Mouse (Mus musculus) hindbrain, embryonic 13.5 days (tissue): ENCODE results near the gene Crxos. TPM values are rescaled to one million over a fixed set of nuclear protein-coding genes. Genes with fewer than 3 reads are reported as not detected.

ENCODE experiments used
- ATAC-seq: fragments of 200-750 bp; cut with Nextera tagmentation; 2 replicates; pipeline ENCODE4 v1.8.0; 2017; ENCODE audit warnings: moderate TSS enrichment; ENCODE audit not compliant: low FRiP score
- H3K27ac ChIP-seq: fragments of 300-500 bp; sonication (generic); 2 replicates; pipeline ENCODE4 v1.5.1; 2015; ENCODE audit warnings: inconsistent platforms, mild to moderate bottlenecking, moderate library complexity
- H3K27me3 ChIP-seq: fragments of 300-500 bp; sonication (generic); 2 replicates; pipeline ENCODE4 v1.6.1; 2015; ENCODE audit warnings: mild to moderate bottlenecking, inconsistent platforms
- H3K36me3 ChIP-seq: fragments of 300-500 bp; sonication (generic); 2 replicates; pipeline ENCODE4 v1.6.1; 2015; ENCODE audit warnings: mild to moderate bottlenecking, inconsistent platforms
- H3K4me1 ChIP-seq: fragments of 300-500 bp; sonication (generic); replicated peaks from 2 replicates; pipeline ENCODE4 v1.6.1; 2015; ENCODE audit warnings: inconsistent platforms
- H3K4me2 ChIP-seq: fragments of 300-500 bp; sonication (generic); 2 replicates; pipeline ENCODE4 v1.6.1; 2015; ENCODE audit warnings: inconsistent platforms, mild to moderate bottlenecking, moderate library complexity
- H3K4me3 ChIP-seq: fragments of 300-500 bp; sonication (generic); 2 replicates; pipeline ENCODE4 v1.5.1; 2015; ENCODE audit warnings: mild to moderate bottlenecking, inconsistent platforms
- H3K9ac ChIP-seq: fragments of 300-500 bp; sonication (generic); 2 replicates; pipeline ENCODE4 v1.6.1; 2015; ENCODE audit warnings: mild to moderate bottlenecking, inconsistent platforms
- H3K9me3 ChIP-seq: fragments of 300-500 bp; sonication (generic); 2 replicates; pipeline ENCODE4 v1.6.1; 2016; ENCODE audit warnings: inconsistent platforms
- WGBS: fragments of 180-500 bp; shearing (Covaris S2); methylation state at CpG from one replicate; pipeline ENCODE4 v1.1.7; 2015; 5-methylcytosine and 5-hydroxymethylcytosine counted together
- polyA plus RNA-seq: library from polyadenylated mRNA; unstranded; fragments of >200 nt; fragmentation: Nextera tagmentation; extraction: Ambion mirVana; gene quantifications from 2 replicates; pipeline ENCODE4 v1.2.1, GENCODE M21; 2015

The Crxos gene
- polyA plus RNA-seq, 1 experiment from 2014 or later: not detected

- H3K9ac ChIP-seq: no peak overlapping the region
- H3K4me2 ChIP-seq: no peak overlapping the region
- WGBS: 74% methylated on average over 2 of the region's 2 CpGs
- no peaks in the 10 kb centered on the region for H3K4me1 ChIP-seq
- peaks cover 10% of the 10 kb centered on the region for H3K36me3 ChIP-seq
- no peaks in the 10 kb centered on the region for H3K9me3 ChIP-seq
- no peak overlapping the region for H3K4me3 ChIP-seq
- no peaks in the 10 kb centered on the region for H3K27me3 ChIP-seq
- ATAC-seq: no peak
- no peak overlapping the region for H3K27ac ChIP-seq
Measured at GRCm38 (mm10) chr7:15930543-15930942, 48.1 kb downstream of the Crxos start.

DNA sequence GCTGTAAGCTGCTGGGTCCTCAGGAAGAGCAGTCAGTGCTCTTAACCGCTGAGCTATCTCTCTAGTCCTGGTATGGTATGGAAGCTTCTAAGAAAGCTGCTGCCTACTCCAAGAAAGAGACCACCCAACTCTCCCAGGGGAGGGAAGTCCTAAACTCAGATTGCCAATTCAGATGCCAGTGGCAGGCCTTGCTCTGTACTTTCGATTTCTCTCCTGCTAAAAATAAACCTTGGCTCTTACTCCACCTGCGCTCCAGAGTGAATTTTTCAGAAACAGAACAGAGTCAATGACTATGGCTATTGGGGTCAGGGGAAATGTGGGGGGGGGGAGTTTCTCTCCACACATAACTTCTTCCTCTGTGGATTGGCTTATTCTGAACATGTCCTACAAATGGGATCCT is 49.2 kb downstream of the Crxos start:
- no peak overlapping the region for H3K4me2 ChIP-seq
- H3K27ac ChIP-seq: no peak overlapping the region
- H3K4me3 ChIP-seq: no peak overlapping the region
- 86% methylated on average over 3 of the region's 3 CpGs for WGBS
- no peaks in the 10 kb centered on the region for H3K4me1 ChIP-seq
- peaks cover 21% of the 10 kb centered on the region for H3K36me3 ChIP-seq
- no peak overlapping the region for H3K9ac ChIP-seq
- no peaks in the 10 kb centered on the region for H3K27me3 ChIP-seq
- no peak for ATAC-seq
- H3K9me3 ChIP-seq: no peaks in the 10 kb centered on the region

DNA sequence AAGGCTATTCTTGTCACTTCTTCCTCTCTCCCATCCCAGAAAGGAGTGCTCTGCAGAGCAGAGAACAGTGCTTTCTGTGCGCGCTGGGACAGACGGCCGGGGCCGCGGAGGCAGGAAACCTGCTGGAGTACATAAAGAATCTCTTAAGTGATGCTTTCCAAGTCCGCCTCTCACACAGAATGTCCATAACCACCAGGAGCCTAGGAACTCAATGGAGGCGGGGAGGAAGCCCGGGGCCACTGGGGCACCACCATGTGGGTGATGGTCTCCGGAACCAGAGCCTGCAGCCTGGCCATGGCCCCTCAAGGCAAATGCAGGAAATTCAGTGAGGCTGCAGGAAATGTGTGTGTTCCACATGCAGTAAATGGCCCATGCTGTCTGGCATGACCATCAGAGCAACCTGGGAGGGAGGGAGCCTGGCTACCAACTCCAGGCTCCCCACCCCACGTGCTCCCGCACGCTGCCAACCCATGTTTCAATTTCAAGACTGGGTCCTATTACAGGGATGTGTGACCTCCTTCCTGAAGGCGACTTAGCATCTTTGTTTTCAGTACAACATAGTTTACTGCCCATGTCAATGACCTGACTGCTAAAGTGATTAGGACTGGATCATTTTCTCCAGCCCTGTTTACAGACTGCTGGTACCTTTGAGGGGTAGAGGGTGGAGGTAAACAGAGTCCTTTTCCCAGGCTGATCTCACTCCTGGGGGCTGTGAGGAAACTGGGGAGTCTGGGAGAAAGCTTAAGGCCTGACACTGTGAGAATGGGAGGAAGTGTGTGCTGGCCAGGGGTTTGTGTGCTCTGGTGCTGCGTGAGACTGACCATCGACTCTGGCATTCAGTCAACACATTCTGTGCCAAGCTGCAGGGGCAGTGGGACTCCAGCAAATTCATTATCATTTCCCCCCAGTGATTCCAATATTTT is 51.3 kb downstream of the Crxos start:
- no peak for ATAC-seq

DNA sequence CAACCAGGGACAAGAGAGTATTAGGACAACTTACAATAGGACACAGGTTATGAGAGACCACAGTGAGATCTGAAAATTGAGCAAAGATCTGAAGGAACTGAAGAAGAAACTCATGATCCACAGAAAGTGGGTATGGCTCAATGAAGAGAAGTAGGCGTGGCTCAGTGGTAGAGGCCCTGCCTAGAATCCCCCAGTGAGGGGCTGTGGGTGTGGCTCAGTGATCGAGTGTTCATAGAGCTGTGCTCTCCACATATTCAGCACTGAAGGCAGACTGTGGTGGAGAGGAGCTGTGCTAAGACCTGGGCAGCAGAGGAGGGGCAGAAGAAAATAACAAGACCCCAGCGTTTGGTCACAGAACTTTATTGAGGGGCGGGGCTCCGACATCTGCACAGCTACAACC is 55.1 kb downstream of the Crxos start:
- peaks cover 80% of the 10 kb centered on the region for H3K36me3 ChIP-seq
- H3K4me3 ChIP-seq: no peak overlapping the region
- no peak for ATAC-seq
- no peaks in the 10 kb centered on the region for H3K9me3 ChIP-seq
- no peak overlapping the region for H3K9ac ChIP-seq
- no peaks in the 10 kb centered on the region for H3K27me3 ChIP-seq
- H3K4me1 ChIP-seq: no peaks in the 10 kb centered on the region
- H3K4me2 ChIP-seq: no peak overlapping the region
- WGBS: 89% methylated on average over 5 of the region's 5 CpGs
- H3K27ac ChIP-seq: no peak overlapping the region

More for the DNA sequence above, 51.3 kb downstream of the Crxos start:
- H3K36me3 ChIP-seq: peaks cover 42% of the 10 kb centered on the region
- no peak overlapping the region for H3K4me2 ChIP-seq
- H3K4me3 ChIP-seq: no peak overlapping the region
- no peaks in the 10 kb centered on the region for H3K9me3 ChIP-seq
- 64% methylated on average over 16 of the region's 16 CpGs for WGBS
- no peaks in the 10 kb centered on the region for H3K4me1 ChIP-seq
- H3K9ac ChIP-seq: no peak overlapping the region
- H3K27me3 ChIP-seq: no peaks in the 10 kb centered on the region
- no peak overlapping the region for H3K27ac ChIP-seq

DNA sequence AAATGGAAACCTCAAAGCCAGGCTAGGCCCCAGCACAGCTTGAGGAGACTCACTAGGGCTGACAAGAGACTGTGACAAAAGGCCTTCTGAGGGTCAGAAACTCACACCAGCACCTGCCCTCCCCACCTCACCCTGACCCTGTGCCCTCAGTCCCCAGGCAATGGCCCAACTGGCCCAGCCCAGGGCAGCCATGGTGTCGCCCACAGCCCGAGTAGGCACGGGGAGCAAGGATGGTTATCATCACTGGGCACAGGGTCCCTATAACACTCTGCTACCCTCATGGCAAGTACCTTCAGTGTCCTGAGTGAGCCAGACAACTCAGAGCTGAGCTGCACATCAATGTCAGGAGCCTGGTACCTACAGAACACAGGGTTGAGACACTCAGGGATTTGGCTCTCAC is 56.2 kb downstream of the Crxos start:
- Histone ChIP-seq H3K4me2 (no peak overlapping the region), H3K27ac (no peak overlapping the region), H3K4me3 (no peak overlapping the region), H3K9me3 (no peaks in the 10 kb centered on the region), H3K27me3 (no peaks in the 10 kb centered on the region), H3K36me3 (peaks cover 91% of the 10 kb centered on the region), H3K9ac (no peak overlapping the region), H3K4me1 (peaks cover 3% of the 10 kb centered on the region; the same call in 1 of the 2 replicates)
- ATAC-seq: no peak
- WGBS: 96% methylated on average over 3 of the region's 3 CpGs

DNA sequence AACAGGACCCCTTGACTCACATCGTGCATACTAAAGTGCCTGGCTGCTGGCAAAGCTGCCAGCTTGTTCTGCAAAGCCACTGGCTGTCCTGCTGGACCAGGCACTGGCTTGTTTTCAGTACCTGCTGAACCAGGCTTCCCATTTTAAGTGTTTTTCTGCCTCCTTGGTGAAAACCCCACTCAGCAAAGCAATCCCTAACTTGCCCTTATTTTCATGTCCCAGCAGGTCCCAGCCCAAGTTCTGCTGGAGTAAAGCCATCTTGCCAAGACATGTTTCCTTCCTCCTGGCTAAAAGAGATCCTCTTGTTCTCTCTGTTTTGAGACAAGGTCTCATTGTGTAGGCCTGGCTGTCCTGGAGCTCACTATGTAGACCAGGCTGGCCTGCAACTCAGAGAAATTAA is 61.9 kb downstream of the Crxos start:
- H3K4me2 ChIP-seq: peak overlapping the region; percentile 69
- H3K4me3 ChIP-seq: peak overlapping the region; percentile 71; the same call in 1 of the 2 replicates

DNA sequence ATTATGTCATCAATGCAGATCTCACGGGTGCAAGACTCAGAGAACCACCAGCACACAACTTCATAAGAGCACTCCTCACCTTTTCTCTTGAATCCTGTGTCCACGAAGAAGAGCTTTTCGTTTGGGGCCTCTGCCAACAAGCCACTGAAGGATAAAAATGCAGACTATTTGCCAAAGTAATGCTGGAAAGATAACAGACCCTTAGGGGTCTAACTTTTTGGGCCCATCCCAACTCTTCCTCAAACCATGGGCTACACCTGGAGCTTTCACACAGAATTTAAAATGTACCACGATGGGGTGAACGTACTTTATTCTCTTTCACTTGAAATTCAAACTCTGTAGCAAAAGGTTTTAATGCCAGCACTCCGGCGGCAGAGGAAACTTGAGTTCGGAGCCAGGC is 62.8 kb downstream of the Crxos start:
- peak; percentile 2; the same call in 1 of the 2 replicates for ATAC-seq
- no peaks in the 10 kb centered on the region for H3K27me3 ChIP-seq
- H3K4me1 ChIP-seq: peaks cover 32% of the 10 kb centered on the region
- H3K4me3 ChIP-seq: peak overlapping the region; percentile 71
- peak overlapping the region; percentile 98; the same call in 1 of the 2 replicates for H3K27ac ChIP-seq
- H3K36me3 ChIP-seq: peaks cover 42% of the 10 kb centered on the region
- no peaks in the 10 kb centered on the region for H3K9me3 ChIP-seq
- H3K4me2 ChIP-seq: peak overlapping the region; percentile 69
- peak overlapping the region; percentile 77 for H3K9ac ChIP-seq
- 9% methylated on average over 8 of the region's 8 CpGs for WGBS

More for the DNA sequence above, 61.9 kb downstream of the Crxos start:
- ATAC-seq: no peak
- H3K27me3 ChIP-seq: no peaks in the 10 kb centered on the region
- WGBS: 98% methylated on average over 1 of the region's 1 CpGs
- no peaks in the 10 kb centered on the region for H3K9me3 ChIP-seq
- peaks cover 51% of the 10 kb centered on the region for H3K36me3 ChIP-seq
- H3K9ac ChIP-seq: 0 out of 2 replicates have a peak overlapping the region, but pooled peaks have one; percentile 77
- H3K4me1 ChIP-seq: peaks cover 32% of the 10 kb centered on the region
- H3K27ac ChIP-seq: no peak overlapping the region

- 2% methylated on average over 59 of the region's 59 CpGs for WGBS
- peak within 1 kb of the TSS; percentile 69 for H3K4me2 ChIP-seq
- H3K27me3 ChIP-seq: no peaks in the 10 kb centered on the region
- peak within 1 kb of the TSS; percentile 71 for H3K4me3 ChIP-seq
- peak within 1 kb of the TSS; percentile 98 for H3K27ac ChIP-seq
- H3K9ac ChIP-seq: peak within 1 kb of the TSS; percentile 77
- ATAC-seq: peak; percentile 94
- peaks cover 32% of the 10 kb centered on the region for H3K4me1 ChIP-seq
- peaks cover 38% of the 10 kb centered on the region for H3K36me3 ChIP-seq
- no peaks in the 10 kb centered on the region for H3K9me3 ChIP-seq
Measured at GRCm38 (mm10) chr7:15945721-15946536, 63.5 kb downstream of the Crxos start, which contains the start of gene Nop53. Nop53 (minus strand) TSS chr7:15946074.

DNA sequence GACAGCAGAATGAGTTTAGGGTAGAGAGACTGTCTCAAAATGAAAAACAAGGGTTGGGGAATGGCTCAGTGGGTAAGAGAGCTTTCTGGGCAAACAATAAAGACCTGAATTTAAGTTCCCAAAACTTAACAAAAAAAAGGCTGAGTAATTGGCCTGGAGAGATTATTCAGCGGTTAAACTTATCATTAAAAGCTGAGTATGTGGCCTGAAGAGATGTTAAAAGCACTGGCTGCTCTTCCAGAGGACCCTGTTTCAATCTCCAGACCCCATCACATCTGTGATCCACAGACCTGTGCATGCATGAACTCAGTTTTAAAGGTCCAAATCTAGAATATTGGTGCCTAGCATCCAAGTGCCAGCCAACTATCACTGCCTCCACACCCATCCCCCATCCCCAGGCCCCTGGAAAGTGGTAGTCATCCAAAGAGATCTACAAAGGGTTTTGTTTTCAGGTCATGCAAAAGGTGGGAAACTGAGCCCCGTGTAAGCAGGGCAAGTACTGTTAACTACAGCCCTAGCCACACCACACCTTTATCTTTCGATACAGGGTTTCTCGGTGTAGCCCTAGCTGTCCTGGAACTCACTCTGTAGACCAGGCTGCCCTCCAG is 65.3 kb downstream of the Crxos start:
- Histone ChIP-seq H3K9me3 (no peaks in the 10 kb centered on the region), H3K4me1 (peaks cover 32% of the 10 kb centered on the region), H3K27me3 (no peaks in the 10 kb centered on the region), H3K9ac (0 out of 2 replicates have a peak overlapping the region, but pooled peaks have one; percentile 43), H3K27ac (no peak overlapping the region), H3K4me3 (no peak overlapping the region), H3K4me2 (peak overlapping the region; percentile 41; the same call in 1 of the 2 replicates), H3K36me3 (peaks cover 19% of the 10 kb centered on the region)
- 37% methylated on average over 4 of the region's 4 CpGs for whole genome bisulfite sequencing
- ATAC-seq: no peak

DNA sequence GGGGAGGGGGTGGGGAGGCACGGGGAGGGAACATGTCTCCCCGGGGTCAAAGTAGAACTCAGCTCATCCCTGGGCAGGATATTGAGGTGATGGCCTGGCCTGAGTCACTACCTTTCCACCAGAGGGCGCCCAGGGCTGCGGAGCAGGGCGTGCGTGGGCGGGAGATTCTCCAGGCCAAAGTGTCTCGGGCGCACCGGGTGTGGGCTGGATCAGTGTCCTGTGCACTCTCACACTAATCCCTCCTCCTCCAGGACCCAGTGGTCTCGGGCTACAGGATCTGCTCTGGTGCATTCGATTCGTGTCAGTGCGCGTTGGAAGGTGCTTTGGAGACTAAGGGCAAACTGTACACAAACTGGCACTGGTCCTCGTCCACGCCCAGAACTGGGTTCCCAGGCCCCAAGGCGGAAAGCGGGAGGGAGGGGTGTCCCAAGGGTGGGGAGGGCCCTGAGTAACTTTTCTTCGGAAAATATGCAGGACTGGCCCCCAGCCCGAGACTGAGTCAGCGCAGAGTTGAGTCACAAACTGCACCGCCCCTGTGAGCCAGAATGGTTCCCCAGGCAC is 66.0 kb downstream of the Crxos start:
- Histone ChIP-seq H3K9me3 (no peaks in the 10 kb centered on the region), H3K4me1 (peaks cover 31% of the 10 kb centered on the region), H3K4me2 (peak overlapping the region; percentile 41), H3K27ac (no peak overlapping the region), H3K27me3 (no peaks in the 10 kb centered on the region), H3K9ac (peak overlapping the region; percentile 43; the same call in 1 of the 2 replicates), H3K36me3 (peaks cover 15% of the 10 kb centered on the region), H3K4me3 (peak overlapping the region; percentile 17)
- WGBS: 7% methylated on average over 23 of the region's 23 CpGs
- ATAC-seq: 0 out of 2 replicates have a peak, but pooled peaks have one; percentile 4

DNA sequence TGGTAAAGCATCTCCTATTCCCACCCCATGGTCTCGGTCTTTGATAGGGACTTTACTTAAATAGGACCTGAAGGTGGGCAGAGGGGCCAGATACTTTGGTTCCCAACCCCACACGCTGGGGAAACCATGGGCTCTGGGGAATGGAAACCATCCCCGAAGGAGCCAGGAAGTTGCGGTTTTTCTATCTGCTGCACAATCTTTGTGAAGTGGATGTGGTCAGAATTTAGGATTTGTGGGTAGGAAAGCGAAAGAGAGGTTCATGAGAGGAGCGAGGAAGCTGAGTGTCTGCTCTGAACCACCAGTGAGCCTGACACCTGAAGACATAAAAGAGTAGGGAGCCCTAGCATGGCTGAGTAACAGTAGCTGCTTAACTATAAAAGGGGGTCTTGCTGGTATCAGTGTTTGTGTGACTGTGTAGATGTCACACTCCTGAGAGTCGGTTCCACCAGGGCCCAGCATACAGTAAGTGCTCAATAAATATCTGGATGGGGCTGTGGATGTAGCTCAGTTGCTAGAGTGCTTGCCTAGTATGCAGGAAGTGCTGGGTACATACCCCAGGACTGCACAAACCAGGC is 66.9 kb downstream of the Crxos start:
- Histone ChIP-seq H3K9me3 (no peaks in the 10 kb centered on the region), H3K4me1 (peaks cover 23% of the 10 kb centered on the region), H3K9ac (no peak overlapping the region), H3K36me3 (peaks cover 7% of the 10 kb centered on the region), H3K4me3 (no peak overlapping the region), H3K27ac (no peak overlapping the region), H3K27me3 (no peaks in the 10 kb centered on the region), H3K4me2 (no peak overlapping the region)
- 90% methylated on average over 7 of the region's 7 CpGs for WGBS
- ATAC-seq: no peak
